Mouse (Mus musculus): ENCODE data around the gene Cyp4a31. TPM values are rescaled to one million over a fixed set of nuclear protein-coding genes. Genes with fewer than 3 reads are reported as not detected.
"Not testable (repeated sequence)": the region's sequence is repeated elsewhere in the genome, so short reads cannot be mapped to it uniquely, and the experiment has no call there.

Gene Cyp4a31
- polyA plus RNA-seq, 1 experiment from 2014 or later = not detected

DNA sequence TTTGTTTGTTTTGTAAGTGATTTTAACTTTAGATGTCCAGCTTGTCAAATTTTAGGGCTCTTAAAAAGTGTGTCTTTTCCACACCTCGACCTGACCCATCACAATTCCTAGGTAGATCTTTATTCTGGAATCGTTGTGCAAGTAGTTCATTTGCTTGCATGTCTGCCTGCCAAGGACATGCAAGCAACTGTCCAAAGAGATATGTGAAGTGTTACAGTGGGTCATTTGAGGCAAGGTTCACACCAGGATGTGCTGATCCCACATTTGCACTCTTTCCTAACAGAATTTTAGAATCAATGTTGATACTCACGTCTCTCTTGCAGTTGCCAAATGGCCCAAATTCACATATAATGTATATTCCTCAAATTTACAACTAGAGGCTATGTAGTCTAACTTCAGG lies 11.8 kb downstream of the Cyp4a31 start:
- Histone ChIP-seq H3K9me3 (no peaks in the 10 kb centered on the region), H3K27me3 (no peaks in the 10 kb centered on the region), H3K9ac (no peak overlapping the region), H3K4me3 (no peak overlapping the region), H3K36me3 (no peaks in the 10 kb centered on the region), H3K4me1 (replicated peaks) (no peaks in the 10 kb centered on the region), H3K27ac (replicated peaks) (no peak overlapping the region), H3K4me2 (no peak overlapping the region)
- WGBS = 84% methylated on average over 3 of the region's 3 CpGs
- ATAC-seq (ENCODE audit: low read depth) = no peak

DNA sequence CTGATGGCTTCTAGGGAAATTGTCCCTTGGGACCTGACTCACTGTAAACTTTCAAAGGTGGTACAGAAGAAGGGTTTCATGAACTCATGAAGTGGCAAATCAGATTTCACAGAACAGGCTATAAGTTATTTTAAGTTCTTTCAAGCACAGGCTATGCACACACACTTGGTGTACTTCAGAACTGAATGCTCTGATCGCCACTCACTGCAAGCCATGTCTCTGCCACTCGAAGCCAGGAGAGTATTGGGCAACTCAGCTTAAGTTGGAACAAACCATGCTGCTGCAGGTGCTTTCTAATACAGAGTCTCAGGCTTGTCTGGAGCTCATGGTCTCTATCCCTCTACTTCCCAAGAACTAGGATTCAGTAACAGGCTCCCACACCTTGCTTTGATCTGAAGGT lies 12.3 kb downstream of the Cyp4a31 start:
- no peak overlapping the region for H3K9ac ChIP-seq
- H3K27me3 ChIP-seq = no peaks in the 10 kb centered on the region
- no peaks in the 10 kb centered on the region for H3K4me1 ChIP-seq (replicated peaks)
- H3K27ac ChIP-seq (replicated peaks) = no peak overlapping the region
- no peaks in the 10 kb centered on the region for H3K36me3 ChIP-seq
- H3K4me2 ChIP-seq = no peak overlapping the region
- H3K9me3 ChIP-seq = no peaks in the 10 kb centered on the region
- no peak for ATAC-seq (ENCODE audit: low read depth)
- no peak overlapping the region for H3K4me3 ChIP-seq
- WGBS = 74% methylated on average over 2 of the region's 2 CpGs

DNA sequence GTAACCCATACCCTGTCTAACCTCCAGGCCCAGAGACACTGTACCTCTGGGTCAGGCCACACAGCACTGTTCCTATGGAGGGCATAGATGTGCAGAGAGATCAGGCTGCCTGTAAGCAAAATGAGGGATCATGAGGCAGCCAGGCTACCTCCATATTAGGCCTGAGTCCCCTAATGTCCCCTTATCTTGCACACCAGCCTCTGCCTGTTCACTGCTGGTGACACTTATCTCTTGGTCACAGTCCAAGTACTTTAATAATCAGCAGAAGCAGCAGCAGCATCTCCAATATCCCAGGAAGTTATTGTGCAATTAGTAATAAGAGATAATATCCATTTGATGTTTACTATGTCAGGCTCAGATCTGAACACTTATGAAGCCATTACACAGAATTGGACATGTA lies 19.6 kb downstream of the Cyp4a31 start:
- Histone ChIP-seq H3K27me3 (no peaks in the 10 kb centered on the region), H3K9ac (no peak overlapping the region), H3K36me3 (no peaks in the 10 kb centered on the region), H3K4me1 (replicated peaks) (no peaks in the 10 kb centered on the region), H3K9me3 (no peaks in the 10 kb centered on the region), H3K27ac (replicated peaks) (no peak overlapping the region), H3K4me2 (no peak overlapping the region), H3K4me3 (no peak overlapping the region)
- ATAC-seq (ENCODE audit: low read depth) = no peak

DNA sequence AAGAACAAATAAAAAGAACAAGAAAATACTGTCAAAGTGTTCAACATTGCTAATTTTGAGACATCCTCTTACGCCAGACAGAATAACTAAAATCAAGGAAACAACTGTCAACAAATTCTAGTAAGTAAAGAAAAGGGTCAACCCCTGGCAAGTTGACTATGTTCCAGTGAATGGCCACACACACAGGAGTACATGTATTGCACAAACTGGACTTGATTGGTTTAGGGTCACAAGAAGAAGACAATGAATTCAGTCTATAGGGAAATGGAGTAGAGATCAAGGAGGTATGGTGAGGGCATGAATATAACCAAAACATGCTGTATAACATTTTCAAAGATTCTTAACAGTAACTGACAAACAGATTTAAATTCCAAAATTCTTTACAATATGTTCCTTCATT lies 32.9 kb downstream of the Cyp4a31 start:
- Histone ChIP-seq H3K4me1 (replicated peaks) (no peaks in the 10 kb centered on the region), H3K9me3 (no peaks in the 10 kb centered on the region), H3K4me3 (no peak overlapping the region), H3K4me2 (no peak overlapping the region), H3K27me3 (no peaks in the 10 kb centered on the region), H3K36me3 (no peaks in the 10 kb centered on the region), H3K9ac (no peak overlapping the region), H3K27ac (replicated peaks) (no peak overlapping the region)
- no peak for ATAC-seq (ENCODE audit: low read depth)
- 94% methylated on average over 1 of the region's 1 CpGs for WGBS

DNA sequence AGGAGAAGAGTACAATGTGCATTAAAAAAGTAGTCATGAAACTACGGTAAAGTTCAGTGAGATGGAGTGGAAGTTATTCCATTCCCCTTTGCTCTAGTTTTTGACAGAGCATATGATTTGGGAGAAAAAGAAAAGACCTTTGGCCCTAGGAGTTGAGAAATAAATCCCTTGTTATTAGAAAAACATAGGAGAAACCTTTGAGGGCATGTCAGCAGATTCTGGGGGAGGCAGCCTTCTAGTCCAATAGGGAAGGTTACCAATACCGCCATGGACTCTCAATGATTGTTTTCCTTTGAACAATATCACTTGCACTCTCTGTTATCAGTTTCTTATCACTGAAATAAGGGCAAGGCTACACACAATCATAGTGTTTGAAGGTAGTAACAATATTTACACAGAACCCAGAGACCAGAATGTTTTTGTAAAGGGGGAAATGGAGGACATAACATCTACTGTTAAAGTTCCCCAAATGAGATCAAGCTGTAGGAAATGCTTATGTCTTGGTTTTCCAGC lies 33.4 kb downstream of the Cyp4a31 start:
- H3K9me3 ChIP-seq = no peaks in the 10 kb centered on the region
- H3K4me1 ChIP-seq (replicated peaks) = no peaks in the 10 kb centered on the region
- H3K4me2 ChIP-seq = no peak overlapping the region
- no peaks in the 10 kb centered on the region for H3K27me3 ChIP-seq
- H3K27ac ChIP-seq (replicated peaks) = no peak overlapping the region
- H3K9ac ChIP-seq = no peak overlapping the region
- no peak for ATAC-seq (ENCODE audit: low read depth)
- H3K4me3 ChIP-seq = no peak overlapping the region
- WGBS = 93% methylated on average over 2 of the region's 2 CpGs
- H3K36me3 ChIP-seq = no peaks in the 10 kb centered on the region

DNA sequence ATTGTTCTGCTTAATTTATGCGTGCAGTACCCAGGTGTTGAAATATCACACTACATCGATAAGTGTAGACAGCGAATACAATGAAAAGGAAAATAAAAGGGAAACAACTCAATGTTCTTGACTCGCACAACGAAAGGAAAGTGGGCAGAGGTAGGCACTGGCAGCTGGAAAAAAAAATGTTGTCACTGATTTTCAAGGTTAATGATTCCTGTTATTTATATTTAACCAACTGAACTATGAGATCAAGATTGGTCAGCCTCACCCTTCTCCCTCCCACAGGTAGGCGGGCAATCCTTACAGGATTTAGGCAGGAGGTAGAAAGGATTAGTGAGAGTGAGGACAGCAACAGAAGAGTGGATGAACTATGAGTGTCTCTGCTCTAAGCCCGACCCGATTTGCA lies 37.2 kb downstream of the Cyp4a31 start, which contains the start of gene Cyp4a32:
Gene Cyp4a32 (plus strand): TSS at position 359 of the 400 bp plus-strand sequence.
- 94% methylated on average over 8 of the region's 8 CpGs for WGBS
- not testable (repeated sequence) for H3K36me3 ChIP-seq; H3K4me3 ChIP-seq; H3K27ac ChIP-seq (replicated peaks); ATAC-seq (ENCODE audit: low read depth); H3K9me3 ChIP-seq; H3K9ac ChIP-seq; H3K4me2 ChIP-seq; H3K27me3 ChIP-seq; H3K4me1 ChIP-seq (replicated peaks)

DNA sequence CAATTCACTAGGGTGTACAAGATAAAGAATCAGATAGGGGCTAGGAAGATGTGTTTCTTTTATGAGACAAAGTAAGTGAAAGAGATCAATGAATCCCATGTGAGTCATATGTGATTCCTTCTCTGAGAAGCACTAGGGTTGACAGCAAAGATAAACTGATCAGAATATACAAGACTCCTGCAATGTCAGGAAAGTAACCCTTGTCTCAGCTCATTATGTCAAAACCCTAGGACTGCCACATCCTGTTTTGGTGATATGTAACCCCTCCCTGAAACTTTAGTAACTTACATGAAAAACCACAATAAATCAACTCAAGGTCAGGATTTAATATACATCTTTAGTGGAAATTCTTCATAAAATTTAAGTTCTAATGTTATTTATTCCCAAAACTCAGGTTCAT lies 50.6 kb downstream of the Cyp4a31 start:
- Histone ChIP-seq H3K9me3 (no peaks in the 10 kb centered on the region), H3K4me3 (no peak overlapping the region), H3K36me3 (no peaks in the 10 kb centered on the region), H3K4me1 (replicated peaks) (no peaks in the 10 kb centered on the region), H3K27me3 (no peaks in the 10 kb centered on the region), H3K27ac (replicated peaks) (no peak overlapping the region), H3K9ac (no peak overlapping the region), H3K4me2 (no peak overlapping the region)
- ATAC-seq (ENCODE audit: low read depth) = no peak

DNA sequence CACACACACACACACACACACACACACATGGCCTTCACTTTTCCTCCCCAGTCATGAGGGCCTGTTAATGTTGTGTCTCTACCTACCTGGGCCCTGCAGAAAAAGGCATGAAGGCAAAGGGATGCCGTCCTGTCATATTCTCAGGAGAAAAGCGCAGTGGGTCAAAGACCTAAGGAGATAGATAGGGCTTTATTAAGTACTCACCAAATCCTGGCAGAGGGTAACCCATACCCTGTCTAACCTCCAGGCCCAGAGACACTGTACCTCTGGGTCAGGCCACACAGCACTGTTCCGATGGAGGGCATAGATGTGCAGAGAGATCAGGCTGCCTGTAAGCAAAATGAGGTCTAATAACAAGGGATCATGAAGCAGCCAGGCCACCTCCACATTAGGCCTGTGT lies 62.1 kb downstream of the Cyp4a31 start:
- 94% methylated on average over 3 of the region's 3 CpGs for WGBS
- H3K27me3 ChIP-seq; ATAC-seq (ENCODE audit: low read depth): not testable (repeated sequence)

More for the DNA sequence above, 62.1 kb downstream of the Cyp4a31 start:
- not testable (repeated sequence) for H3K4me3 ChIP-seq; H3K9ac ChIP-seq; H3K4me2 ChIP-seq; H3K27ac ChIP-seq (replicated peaks); H3K9me3 ChIP-seq; H3K4me1 ChIP-seq (replicated peaks); H3K36me3 ChIP-seq

Other genes starting within 250 kb of the Cyp4a31 start
- not detected in 2 replicates for gene Cyp4a12b, start 152.0 kb upstream of the Cyp4a31 start, polyA plus RNA-seq (2015; fragmentation: Nextera tagmentation; extraction: Ambion mirVana)
- not detected in 2 replicates for gene Cyp4a30b, start 111.0 kb upstream of the Cyp4a31 start, polyA plus RNA-seq (2015; fragmentation: Nextera tagmentation; extraction: Ambion mirVana)
- not detected in 2 replicates for gene Cyp4a14, start 67.5 kb upstream of the Cyp4a31 start, polyA plus RNA-seq (2015; fragmentation: Nextera tagmentation; extraction: Ambion mirVana)
- gene Cyp4a10, start 45.4 kb upstream of the Cyp4a31 start, polyA plus RNA-seq (2015; fragmentation: Nextera tagmentation; extraction: Ambion mirVana) = not detected in 2 replicates
- gene Cyp4a32, start 37.3 kb downstream of the Cyp4a31 start, polyA plus RNA-seq (2015; fragmentation: Nextera tagmentation; extraction: Ambion mirVana) = not detected in 2 replicates
- 0.32 and 0.39 TPM in 2 replicates for gene Cyp4b1, start 84.1 kb downstream of the Cyp4a31 start, polyA plus RNA-seq (2015; fragmentation: Nextera tagmentation; extraction: Ambion mirVana)
- 21.4 and 23.3 TPM in 2 replicates for gene Efcab14, start 174.1 kb downstream of the Cyp4a31 start, polyA plus RNA-seq (2015; fragmentation: Nextera tagmentation; extraction: Ambion mirVana)
- gene Tex38, start 217.4 kb downstream of the Cyp4a31 start, polyA plus RNA-seq (2015; fragmentation: Nextera tagmentation; extraction: Ambion mirVana) = 0.39 TPM in 1 of 2 replicates, not detected in the other
- 32.1 and 38.9 TPM in 2 replicates for gene Atpaf1, start 221.2 kb downstream of the Cyp4a31 start, polyA plus RNA-seq (2015; fragmentation: Nextera tagmentation; extraction: Ambion mirVana)

Measured in neural tube, embryonic 13.5 days (tissue).